Mouse (Mus musculus) limb, embryonic 13.5 days (tissue): ENCODE data around the gene Eddm3b. TPM values are rescaled to one million over a fixed set of nuclear protein-coding genes. Genes with fewer than 3 reads are reported as not detected.
"Not testable (repeated sequence)": the region's sequence is repeated elsewhere in the genome, so short reads cannot be mapped to it uniquely, and the experiment has no call there.

ENCODE experiments used
- ATAC-seq: fragments of 200-750 bp; cut with Nextera tagmentation; 2 replicates; pipeline ENCODE4 v1.8.0; 2017; ENCODE audit warnings: low read depth, moderate number of reproducible peaks, moderate TSS enrichment; ENCODE audit not compliant: low FRiP score
- H3K27ac ChIP-seq: fragments of 300-500 bp; sonication (generic); 2 replicates; pipeline ENCODE4 v1.5.1; 2015; ENCODE audit warnings: inconsistent platforms, mild to moderate bottlenecking, moderate library complexity
- H3K27me3 ChIP-seq: fragments of 300-500 bp; sonication (generic); 2 replicates; pipeline ENCODE4 v1.6.1; 2015; ENCODE audit warnings: mild to moderate bottlenecking, inconsistent platforms
- H3K36me3 ChIP-seq: fragments of 300-500 bp; sonication (generic); 2 replicates; pipeline ENCODE4 v1.6.1; 2015; ENCODE audit warnings: inconsistent platforms, mild to moderate bottlenecking, moderate library complexity
- H3K4me1 ChIP-seq: fragments of 300-500 bp; sonication (generic); 2 replicates; pipeline ENCODE4 v1.6.1; 2015; ENCODE audit warnings: inconsistent platforms
- H3K4me2 ChIP-seq: fragments of 300-500 bp; sonication (generic); replicated peaks from 2 replicates; pipeline ENCODE4 v1.6.1; 2015; ENCODE audit warnings: inconsistent platforms, mild to moderate bottlenecking, moderate library complexity
- H3K4me3 ChIP-seq: fragments of 300-500 bp; sonication (generic); 2 replicates; pipeline ENCODE4 v1.5.1; 2015; ENCODE audit warnings: moderate library complexity, mild to moderate bottlenecking, inconsistent platforms
- H3K9ac ChIP-seq: fragments of 300-500 bp; sonication (generic); 2 replicates; pipeline ENCODE4 v1.6.1; 2015; ENCODE audit warnings: mild to moderate bottlenecking, inconsistent platforms
- H3K9me3 ChIP-seq: fragments of 300-500 bp; sonication (generic); 2 replicates; pipeline ENCODE4 v1.6.1; 2016; ENCODE audit warnings: inconsistent platforms
- WGBS: fragments of 180-500 bp; shearing (Covaris S2); methylation state at CpG from one replicate; pipeline ENCODE4 v1.1.7; 2015; 5-methylcytosine and 5-hydroxymethylcytosine counted together
- polyA plus RNA-seq: library from polyadenylated mRNA; unstranded; fragments of >200 nt; fragmentation: Nextera tagmentation; extraction: Ambion mirVana; gene quantifications from 2 replicates; pipeline ENCODE4 v1.2.1, GENCODE M21; 2015

The Eddm3b gene
- polyA plus RNA-seq, 1 experiment from 2014 or later, result not detected

DNA sequence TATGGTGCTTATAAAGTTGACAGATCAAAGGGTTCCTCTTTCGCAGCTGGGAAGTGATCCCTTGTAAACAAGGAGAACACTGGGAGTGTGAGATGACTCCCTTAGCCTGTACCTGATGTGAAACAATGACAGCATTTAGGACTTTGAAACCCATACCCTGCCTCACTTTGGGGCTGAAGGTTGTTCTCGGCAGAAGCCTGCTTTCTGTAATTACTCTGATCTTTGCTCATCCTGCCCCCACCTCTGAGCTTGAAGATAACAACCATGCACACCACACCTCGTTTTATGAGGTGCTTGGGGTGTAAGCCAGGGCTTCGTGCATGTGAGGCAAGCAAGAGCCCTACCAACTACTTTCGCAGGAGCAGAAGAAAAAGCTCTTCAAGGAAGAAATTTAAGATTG lies 34.9 kb downstream of the Eddm3b start:
- Histone ChIP-seq H3K36me3 (no peaks in the 10 kb centered on the region), H3K4me2 (no peak overlapping the region), H3K9me3 (no peaks in the 10 kb centered on the region), H3K4me1 (no peaks in the 10 kb centered on the region), H3K27me3 (no peaks in the 10 kb centered on the region), H3K9ac (no peak overlapping the region), H3K27ac (no peak overlapping the region), H3K4me3 (no peak overlapping the region)
- WGBS, result 22% methylated on average over 5 of the region's 5 CpGs
- no peak for ATAC-seq

DNA sequence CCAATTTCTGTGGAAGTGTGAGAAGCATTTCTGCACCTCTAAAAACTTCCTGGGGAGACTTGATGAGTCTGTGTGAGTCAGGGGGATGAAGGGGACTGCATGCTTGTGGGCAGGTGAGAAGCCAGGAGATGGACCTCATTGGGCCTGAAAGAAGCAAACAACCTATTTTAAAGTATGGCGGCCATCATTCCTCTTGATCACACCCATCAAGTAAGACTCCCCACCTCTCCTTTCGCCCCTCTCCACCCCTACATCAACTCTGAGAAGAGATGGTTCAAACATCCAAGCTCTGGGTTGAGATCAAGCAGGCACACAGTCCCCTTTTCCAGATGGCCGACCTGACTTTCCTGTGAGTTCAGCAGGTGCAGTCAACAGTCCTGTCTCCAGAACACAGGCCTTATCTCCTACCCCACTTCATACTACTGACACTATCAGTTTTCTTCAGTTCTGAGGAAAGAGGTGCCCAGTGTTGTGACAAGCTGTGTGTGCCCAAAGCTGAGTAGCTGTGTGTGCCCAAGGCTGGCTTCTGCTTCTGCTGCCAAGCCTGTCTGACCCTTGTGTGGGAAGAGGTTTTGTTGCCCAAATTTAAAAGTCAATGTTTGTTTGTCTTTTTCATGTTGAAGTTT lies 36.1 kb downstream of the Eddm3b start:
- WGBS, result 90% methylated on average over 3 of the region's 3 CpGs
- Histone ChIP-seq H3K4me2 (no peak overlapping the region), H3K9ac (no peak overlapping the region), H3K27ac (no peak overlapping the region), H3K9me3 (no peaks in the 10 kb centered on the region), H3K36me3 (no peaks in the 10 kb centered on the region), H3K4me1 (no peaks in the 10 kb centered on the region), H3K27me3 (no peaks in the 10 kb centered on the region), H3K4me3 (no peak overlapping the region)
- ATAC-seq, result no peak

DNA sequence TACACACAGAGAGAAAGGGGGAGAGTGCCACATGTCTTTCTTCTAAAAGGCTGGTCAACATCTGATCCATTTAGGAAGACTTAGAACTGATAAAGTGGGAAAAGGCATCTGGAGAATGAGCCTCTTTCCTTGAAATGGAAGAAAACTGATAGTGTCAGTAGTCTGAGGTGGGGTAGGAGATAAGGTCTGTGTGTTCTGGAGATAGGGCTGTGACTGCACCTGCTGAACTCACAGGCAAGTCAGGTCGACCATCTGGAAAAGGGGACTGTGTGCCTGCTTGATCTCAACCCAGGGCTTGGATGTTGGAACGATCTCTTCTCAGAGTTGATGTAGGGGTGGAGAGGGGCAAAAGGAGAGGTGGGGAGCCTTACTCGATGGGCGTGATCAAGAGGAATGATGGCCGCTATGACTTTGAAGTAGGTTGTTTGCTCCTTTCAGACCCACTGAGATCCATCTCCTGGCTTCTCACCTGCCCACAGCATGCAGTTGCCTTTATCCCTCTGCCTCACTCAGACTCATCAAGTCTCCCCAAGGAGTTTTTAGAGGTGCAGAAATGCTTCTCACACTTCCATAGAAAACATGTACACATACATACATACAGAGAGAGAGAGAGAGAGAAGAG lies 38.1 kb downstream of the Eddm3b start:
- ATAC-seq, result no peak
- H3K9me3 ChIP-seq, result no peaks in the 10 kb centered on the region
- no peak overlapping the region for H3K4me3 ChIP-seq
- no peaks in the 10 kb centered on the region for H3K27me3 ChIP-seq
- no peak overlapping the region for H3K9ac ChIP-seq
- no peak overlapping the region for H3K27ac ChIP-seq
- 68% methylated on average over 5 of the region's 5 CpGs for WGBS
- no peak overlapping the region for H3K4me2 ChIP-seq
- no peaks in the 10 kb centered on the region for H3K36me3 ChIP-seq
- H3K4me1 ChIP-seq, result no peaks in the 10 kb centered on the region

DNA sequence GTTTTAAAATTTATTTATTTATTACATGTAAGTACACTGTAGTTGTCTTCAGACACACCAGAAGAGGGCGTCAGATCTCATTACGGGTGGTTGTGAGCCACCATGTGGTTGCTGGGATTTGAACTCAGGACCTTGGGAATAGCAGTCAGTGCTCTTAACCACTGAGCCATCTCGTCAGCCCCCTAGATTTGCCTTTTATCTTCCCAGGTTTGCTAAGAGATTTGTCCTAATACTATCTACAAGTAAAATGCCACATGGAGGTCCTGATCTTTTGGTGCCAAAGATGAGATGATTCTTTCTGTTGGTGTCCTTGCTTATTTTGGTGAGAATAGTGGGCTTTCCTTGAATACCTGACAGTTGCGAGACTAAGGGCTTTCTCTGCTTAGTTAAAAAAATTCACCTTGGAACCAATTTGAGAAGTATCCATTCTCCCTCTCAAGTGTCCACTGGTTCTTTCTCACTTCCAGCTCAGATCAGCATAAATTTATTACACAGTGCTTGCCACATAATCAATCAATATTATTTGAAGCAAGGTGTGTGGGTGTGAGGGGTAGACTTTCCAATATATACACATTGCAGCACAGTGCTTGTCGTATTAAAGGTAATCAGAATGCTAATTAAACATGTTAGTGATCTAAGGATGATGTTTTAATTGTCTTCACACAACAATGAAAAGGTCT lies 42.0 kb downstream of the Eddm3b start:
- H3K27ac ChIP-seq, result no peak overlapping the region
- H3K4me3 ChIP-seq, result no peak overlapping the region
- no peaks in the 10 kb centered on the region for H3K36me3 ChIP-seq
- no peak overlapping the region for H3K9ac ChIP-seq
- ATAC-seq, result no peak
- H3K27me3 ChIP-seq, result no peaks in the 10 kb centered on the region
- no peaks in the 10 kb centered on the region for H3K4me1 ChIP-seq
- WGBS, result 82% methylated on average over 5 of the region's 5 CpGs
- H3K4me2 ChIP-seq, result no peak overlapping the region
- H3K9me3 ChIP-seq, result no peaks in the 10 kb centered on the region

DNA sequence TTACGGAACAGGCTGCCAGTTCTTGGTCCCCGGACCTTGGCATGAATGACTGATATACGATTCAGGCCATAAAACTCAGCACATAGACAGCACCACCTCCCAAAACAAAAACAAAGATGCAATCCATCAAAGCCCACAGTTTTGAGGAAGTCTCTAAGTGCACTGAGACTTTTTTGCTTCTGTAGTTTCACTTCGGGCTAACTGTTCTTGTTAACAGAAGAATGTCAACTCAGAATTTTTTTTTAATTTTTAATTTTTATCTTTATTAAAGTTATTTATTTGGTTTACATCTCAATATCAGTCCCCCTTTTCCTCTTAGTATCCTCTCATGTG lies 42.5 kb downstream of the Eddm3b start:
- no peaks in the 10 kb centered on the region for H3K36me3 ChIP-seq
- WGBS, result 35% methylated on average over 4 of the region's 4 CpGs
- H3K4me3 ChIP-seq, result no peak overlapping the region
- no peak overlapping the region for H3K4me2 ChIP-seq
- H3K27ac ChIP-seq, result no peak overlapping the region
- H3K9me3 ChIP-seq, result no peaks in the 10 kb centered on the region
- no peak for ATAC-seq
- no peaks in the 10 kb centered on the region for H3K27me3 ChIP-seq
- H3K9ac ChIP-seq, result no peak overlapping the region
- H3K4me1 ChIP-seq, result no peaks in the 10 kb centered on the region

DNA sequence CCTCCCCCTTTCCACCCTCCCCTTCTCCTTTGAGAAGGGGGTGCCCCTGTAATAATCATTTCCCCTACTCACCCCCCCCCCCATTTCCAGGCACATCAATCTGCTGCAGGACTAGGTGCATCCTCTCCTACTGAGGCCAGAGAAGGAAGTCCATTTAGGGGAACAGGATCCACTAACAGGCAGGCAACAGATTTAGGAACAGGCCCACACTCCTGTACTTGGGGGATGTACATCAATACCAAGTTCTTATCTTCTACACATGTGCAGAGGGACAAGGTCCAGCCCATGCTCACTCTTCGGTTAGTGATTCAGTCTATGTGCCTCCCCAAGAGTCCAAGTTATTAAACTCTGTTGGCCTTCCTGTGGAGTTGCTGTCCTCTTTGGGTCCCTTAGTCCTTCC lies 42.8 kb downstream of the Eddm3b start:
- no peak overlapping the region for H3K4me2 ChIP-seq
- H3K9ac ChIP-seq, result no peak overlapping the region
- no peaks in the 10 kb centered on the region for H3K36me3 ChIP-seq
- no peak for ATAC-seq
- no peaks in the 10 kb centered on the region for H3K27me3 ChIP-seq
- H3K27ac ChIP-seq, result no peak overlapping the region
- 94% methylated on average over 1 of the region's 1 CpGs for WGBS
- no peak overlapping the region for H3K4me3 ChIP-seq
- no peaks in the 10 kb centered on the region for H3K4me1 ChIP-seq
- H3K9me3 ChIP-seq, result no peaks in the 10 kb centered on the region

DNA sequence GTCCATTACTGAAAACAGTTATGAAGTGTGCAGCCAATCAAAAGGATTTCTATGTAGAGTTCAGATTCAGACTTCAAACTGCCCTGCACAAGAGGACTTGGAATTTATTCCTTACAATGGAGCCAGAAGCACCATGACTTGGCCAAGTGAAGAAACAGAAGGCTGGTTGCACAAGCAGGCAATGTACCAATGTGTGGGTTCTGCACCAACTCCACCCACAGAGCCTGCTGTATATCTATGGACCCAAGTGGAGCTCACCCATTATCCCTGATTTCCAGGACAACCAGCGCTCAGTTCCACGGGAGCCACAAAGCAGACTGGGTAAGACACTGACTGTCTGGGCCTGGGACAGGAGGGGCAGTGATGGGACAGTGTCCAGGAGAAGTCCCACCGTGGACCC lies 47.8 kb downstream of the Eddm3b start, which contains the start of gene Rnase2b:
Rnase2b (plus strand) TSS at position 285 of the 400 bp plus-strand sequence.
- 91% methylated on average over 3 of the region's 3 CpGs for WGBS
- H3K9me3 ChIP-seq, H3K4me1 ChIP-seq, H3K27me3 ChIP-seq, ATAC-seq, H3K9ac ChIP-seq, H3K4me3 ChIP-seq, H3K4me2 ChIP-seq, H3K27ac ChIP-seq, H3K36me3 ChIP-seq: not testable (repeated sequence)

DNA sequence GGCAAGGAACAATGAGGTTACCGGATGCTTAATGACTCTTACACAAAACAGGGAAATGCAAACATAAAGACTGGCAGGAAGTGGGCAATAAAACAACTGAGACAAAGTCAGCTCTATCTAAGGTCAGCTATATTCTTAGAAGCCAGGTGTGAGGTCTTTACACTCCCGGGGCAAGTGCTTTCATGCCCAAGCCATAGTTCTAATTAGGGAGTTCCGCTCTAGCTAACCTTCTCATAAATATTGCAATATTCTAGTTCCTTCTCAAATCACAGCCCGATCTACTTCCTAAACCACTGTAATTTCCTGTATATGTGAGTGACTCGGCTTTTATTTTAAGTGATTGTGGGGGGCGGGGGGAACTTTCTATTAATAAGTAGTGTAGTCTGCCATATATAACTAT lies 49.1 kb downstream of the Eddm3b start:
- not testable (repeated sequence) for H3K9ac ChIP-seq, H3K27ac ChIP-seq, H3K27me3 ChIP-seq, H3K36me3 ChIP-seq, H3K9me3 ChIP-seq, H3K4me1 ChIP-seq, H3K4me3 ChIP-seq, ATAC-seq, H3K4me2 ChIP-seq
- WGBS, result 62% methylated on average over 6 of the region's 6 CpGs

DNA sequence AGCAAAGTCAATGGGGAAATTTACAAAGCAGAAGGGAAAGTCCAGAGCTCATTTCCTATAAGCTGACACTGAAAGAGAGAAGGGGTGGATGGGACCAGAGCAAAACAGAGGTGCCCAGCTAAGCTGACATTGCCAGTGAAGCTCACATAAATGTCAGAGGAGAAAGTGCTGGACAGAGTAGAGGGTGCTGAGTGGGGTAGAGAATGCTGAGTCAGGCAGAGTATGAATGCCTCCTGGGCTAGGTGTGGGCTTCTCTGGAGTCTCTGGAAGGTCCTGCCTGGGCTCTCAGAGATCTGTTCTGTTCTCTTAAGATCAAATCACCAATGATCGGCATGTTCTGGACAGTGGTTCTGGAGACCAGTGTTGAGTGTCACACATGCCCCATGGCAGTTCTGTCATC lies 51.2 kb downstream of the Eddm3b start:
- Histone ChIP-seq H3K9ac (no peak overlapping the region), H3K4me2 (no peak overlapping the region), H3K36me3 (no peaks in the 10 kb centered on the region), H3K9me3 (no peaks in the 10 kb centered on the region), H3K4me3 (no peak overlapping the region), H3K27me3 (no peaks in the 10 kb centered on the region), H3K27ac (no peak overlapping the region), H3K4me1 (no peaks in the 10 kb centered on the region)
- WGBS, result 92% methylated on average over 1 of the region's 1 CpGs
- ATAC-seq, result no peak

DNA sequence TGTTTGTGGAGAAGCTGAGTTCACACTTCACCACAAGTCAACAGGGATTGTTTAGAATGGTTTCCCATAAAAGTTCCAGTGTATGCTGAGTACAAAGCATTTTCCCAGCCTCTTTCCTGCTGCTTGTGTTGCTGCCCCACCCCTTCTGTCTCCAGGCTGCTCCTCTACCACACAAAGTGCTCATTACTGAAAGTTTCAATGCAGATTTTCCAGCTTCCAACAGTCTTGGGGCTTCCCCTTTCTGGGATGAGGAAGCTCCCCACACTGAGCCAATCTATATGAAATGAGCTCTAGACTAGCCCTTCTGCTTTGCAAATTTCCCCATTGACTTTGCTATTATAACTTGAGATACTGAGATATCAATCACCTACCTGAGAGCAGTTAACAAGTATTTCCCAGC lies 51.8 kb downstream of the Eddm3b start:
- no peaks in the 10 kb centered on the region for H3K36me3 ChIP-seq
- no peak overlapping the region for H3K4me3 ChIP-seq
- H3K4me2 ChIP-seq, result no peak overlapping the region
- H3K4me1 ChIP-seq, result no peaks in the 10 kb centered on the region
- H3K9me3 ChIP-seq, result no peaks in the 10 kb centered on the region
- ATAC-seq, result no peak; the same call in 1 of the 2 replicates
- no peaks in the 10 kb centered on the region for H3K27me3 ChIP-seq
- H3K27ac ChIP-seq, result no peak overlapping the region
- no peak overlapping the region for H3K9ac ChIP-seq
